Mouse (Mus musculus) thymus, postnatal 25 days (tissue): ENCODE results near the gene Rnf123.
A peak's percentile ranks its signal among the peaks of the same experiment; 100 is the strongest.

Source experiments
- DNase-seq: peaks from one replicate; pipeline ENCODE4 v3.0.0; 2022

Gene Rnf123

GRCm38 (mm10) chr9:108058291-108058690 is 24.9 kb downstream of the Rnf123 start:
- no peak for DNase-seq

DNA sequence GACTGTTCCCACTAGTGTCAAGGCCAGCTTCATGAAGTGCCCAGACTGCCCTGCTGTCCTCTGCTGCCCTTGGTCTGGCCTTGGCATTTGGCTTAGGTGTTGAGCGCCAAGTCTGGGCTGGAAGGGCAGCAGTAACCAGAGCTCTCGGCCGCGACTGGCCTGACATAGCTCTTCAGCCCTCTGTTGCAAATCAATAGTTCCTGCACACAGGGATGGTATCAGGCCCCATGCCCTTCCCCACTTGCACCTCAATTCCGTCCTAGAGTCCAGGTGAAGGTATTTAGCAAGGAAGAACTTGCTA is 25.9 kb downstream of the Rnf123 start:
- DNase-seq: no peak

GRCm38 (mm10) chr9:108056361-108057261 is 26.5 kb downstream of the Rnf123 start:
- no peak for DNase-seq

DNA sequence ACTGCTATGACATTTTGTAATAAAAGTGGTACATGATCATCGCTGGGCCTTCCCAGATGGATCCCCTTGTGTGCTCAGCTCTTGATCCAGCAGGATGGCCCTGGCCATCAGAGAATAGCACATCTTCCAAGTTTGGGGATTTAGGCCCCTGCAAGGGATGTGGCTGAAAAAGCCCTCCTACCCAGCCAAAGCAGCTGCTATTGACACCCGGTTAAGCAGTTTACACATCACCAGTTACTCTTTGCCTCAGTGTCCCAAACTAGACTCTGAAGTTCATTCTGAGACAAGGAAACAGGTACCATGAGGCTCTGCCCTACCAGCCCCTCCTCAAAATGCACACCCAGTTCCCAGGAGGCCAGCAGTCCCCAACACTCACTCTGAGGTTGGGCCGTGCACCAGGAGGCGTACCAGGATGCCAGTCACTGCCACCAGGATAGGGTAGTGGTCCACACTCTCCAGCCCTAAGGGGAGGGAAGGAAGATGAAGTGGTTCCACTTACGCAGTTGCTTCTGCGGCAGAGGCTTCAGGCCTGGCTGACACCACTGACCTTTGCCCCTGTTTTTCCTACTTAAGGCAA is 27.4 kb downstream of the Rnf123 start:
- DNase-seq: no peak

GRCm38 (mm10) chr9:108055061-108055460 is 28.1 kb downstream of the Rnf123 start:
- no peak for DNase-seq

DNA sequence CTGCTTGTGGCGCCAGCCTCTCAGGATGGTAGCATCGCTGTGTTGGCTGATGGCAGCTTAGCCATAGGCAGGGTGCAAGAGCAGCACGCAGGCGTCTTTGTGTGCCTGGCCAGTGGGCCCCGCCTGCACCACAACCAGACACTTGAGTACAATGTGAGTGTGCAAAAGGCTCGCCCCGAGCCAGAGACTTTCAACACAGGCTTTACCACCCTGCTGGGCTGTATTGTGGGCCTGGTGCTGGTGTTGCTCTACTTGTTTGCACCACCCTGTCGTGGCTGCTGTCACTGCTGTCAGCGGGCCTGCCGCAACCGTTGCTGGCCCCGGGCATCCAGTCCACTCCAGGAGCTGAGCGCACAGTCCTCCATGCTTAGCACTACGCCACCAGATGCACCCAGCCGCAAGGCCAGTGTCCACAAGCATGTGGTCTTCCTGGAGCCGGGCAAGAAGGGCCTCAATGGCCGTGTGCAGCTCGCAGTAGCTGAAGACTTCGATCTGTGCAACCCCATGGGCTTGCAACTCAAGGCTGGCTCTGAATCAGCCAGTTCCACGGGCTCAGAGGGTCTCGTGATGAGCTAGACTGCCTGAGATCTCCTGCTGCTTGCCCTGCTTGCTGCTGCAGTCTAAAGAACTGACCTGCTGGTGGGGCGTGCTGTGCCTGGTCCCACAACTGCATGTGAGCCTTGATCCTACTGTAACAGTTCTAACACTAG is 28.7 kb downstream of the Rnf123 start:
- no peak for DNase-seq

DNA sequence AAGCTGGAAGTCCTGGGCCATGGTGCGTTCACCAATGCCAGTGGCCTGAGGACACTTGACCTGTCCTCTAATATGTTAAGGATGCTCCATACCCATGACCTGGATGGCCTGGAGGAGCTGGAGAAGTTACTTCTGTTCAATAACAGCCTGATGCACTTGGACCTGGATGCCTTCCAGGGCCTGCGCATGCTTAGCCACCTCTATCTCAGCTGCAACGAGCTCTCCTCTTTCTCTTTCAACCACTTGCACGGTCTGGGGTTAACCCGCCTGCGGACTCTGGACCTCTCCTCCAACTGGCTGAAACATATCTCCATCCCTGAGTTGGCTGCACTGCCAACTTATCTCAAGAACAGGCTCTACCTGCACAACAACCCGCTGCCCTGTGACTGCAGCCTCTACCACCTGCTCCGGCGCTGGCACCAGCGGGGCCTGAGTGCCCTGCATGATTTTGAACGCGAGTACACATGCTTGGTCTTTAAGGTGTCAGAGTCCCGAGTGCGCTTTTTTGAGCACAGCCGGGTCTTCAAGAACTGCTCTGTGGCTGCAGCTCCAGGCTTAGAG is 29.4 kb downstream of the Rnf123 start:
- DNase-seq: no peak

DNA sequence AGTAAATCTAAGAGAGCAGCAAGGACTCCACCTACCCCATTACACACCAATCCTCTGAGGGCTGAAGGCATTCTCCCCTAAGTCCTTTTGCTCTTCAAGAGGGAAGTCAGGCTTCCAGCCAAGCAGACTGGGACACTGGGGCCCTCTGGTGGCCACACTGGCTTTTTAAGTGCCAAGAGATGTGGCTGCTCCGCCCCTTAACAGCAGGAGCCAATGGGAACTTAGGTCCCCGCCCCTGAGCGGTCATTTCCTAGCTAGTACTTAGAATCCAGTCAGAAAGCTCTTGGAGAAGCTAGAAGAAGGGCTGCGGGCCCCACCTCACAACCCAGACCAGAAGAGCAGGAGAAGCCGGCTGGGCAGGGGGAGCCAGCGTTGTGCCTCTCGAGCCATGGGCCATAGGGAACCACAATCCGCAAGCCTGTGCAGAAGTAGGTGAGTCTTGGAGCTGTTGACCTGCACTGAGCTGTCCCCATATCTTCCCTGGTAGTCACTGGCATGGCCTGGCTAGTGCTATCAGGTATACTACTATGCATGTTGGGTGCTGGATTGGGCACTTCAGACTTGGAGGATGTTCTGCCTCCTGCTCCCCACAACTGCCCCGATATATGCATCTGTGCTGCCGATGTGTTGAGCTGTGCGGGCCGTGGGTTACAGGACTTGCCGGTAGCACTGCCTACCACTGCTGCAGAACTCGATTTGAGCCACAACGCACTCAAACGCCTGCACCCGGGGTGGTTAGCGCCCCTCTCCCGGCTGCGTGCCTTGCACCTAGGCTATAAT is 30.1 kb downstream of the Rnf123 start, which contains the start of gene Amigo3:
Amigo3 (plus strand) TSS at position 275 of the 780 bp plus-strand sequence.
- DNase-seq: peak; percentile 96

DNA sequence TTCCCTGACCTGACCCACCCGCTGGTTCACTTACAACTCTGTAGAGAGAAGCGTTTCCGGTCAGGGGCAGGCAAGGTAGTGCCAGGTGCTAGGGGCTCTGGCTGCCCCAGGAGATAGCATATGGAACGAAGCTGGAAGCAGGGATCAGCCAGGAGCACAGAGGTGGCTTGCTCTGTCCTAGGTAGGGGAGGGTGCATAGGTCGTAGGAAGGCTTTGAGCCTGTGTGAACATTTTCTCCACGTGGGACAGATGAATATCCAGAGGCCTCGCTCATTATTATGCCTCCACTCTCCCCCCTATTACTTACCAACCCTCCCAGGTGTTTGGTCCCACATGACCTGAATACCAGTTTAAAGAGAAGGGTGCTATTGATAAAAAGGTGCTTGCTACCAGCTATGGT is 30.7 kb downstream of the Rnf123 start:
- DNase-seq: no peak

DNA sequence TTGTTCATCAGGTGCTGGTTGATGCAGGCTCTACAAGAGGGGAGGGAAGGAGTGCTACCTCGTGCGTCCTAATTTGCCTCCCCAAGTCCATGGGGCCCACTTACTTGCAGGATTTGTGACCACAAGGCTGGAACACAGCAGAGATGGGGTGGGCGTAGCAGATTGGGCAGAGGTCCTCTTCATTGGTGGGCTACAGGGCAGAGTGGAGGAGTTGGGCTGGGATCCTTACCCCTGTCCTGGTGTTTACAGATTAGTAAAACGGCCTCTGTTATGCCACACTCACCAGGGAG is 31.3 kb downstream of the Rnf123 start:
- no peak for DNase-seq

DNA sequence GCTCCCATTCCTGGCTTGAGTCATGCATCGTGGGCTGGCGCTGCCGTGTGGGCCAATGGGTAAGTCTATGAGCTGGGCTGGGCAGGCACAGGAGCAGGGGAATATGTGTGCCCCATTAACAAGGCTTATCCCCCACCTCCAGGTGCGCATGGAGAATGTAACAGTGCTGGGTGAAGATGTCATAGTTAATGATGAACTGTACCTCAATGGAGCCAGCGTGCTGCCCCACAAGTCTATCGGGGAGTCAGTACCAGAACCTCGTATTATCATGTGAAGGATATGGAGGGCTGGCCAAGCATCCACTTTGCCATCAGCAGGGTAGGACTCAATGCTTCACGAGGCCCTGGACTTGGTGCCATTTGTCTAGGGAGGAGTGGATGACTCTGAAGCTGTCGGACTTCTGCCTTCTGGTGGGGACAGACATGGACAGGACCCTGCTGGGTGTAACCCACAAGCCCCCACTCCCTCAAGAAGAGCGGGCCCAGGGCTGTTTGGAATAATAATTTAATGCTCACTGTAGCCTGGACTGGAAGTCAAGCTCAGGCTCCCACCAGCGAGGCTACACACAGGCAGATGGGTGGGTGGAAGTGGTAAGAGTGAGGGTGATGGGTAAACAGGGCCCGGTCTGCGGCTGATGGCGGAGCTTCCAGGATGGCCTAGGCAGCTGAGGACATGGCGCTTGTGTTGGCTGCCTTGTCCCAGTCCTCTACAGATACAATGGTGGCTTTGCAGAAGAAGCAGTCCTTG is 31.8 kb downstream of the Rnf123 start:
- no peak for DNase-seq

DNA sequence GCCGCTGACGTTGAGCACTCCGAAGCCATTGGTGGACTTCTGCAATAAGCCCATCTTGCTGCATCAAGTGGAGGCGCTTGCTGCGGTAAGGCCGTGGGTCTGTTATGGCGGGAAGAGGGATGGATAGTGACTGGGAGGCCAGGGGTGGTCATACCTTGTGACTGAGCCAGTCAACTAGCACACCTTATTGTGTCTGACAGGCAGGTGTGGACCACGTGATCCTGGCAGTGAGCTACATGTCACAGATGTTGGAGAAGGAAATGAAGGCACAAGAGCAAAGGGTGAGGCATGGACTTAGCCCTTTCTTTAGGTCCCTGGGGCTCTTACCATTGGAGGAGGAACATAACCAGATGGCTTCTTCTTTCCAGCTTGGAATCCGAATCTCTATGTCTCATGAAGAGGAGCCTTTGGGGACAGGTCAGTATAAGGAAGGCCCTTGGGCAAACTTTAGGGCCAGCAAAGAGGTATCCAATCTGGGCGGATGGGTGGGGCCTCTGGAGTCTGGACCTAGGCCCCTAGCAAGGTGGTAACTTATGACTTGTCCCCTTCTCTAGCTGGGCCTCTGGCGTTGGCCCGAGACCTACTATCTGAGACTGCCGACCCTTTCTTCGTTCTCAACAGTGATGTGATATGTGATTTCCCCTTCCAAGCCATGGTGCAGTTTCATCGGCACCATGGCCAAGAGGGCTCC is 33.4 kb downstream of the Rnf123 start:
- DNase-seq: no peak

GRCm38 (mm10) chr9:108049016-108049455 is 34.1 kb downstream of the Rnf123 start, which contains the start of gene Gmppb:
Gene Gmppb, plus strand, starts transcription at chr9:108049242.
- DNase-seq: peak; percentile 91

DNA sequence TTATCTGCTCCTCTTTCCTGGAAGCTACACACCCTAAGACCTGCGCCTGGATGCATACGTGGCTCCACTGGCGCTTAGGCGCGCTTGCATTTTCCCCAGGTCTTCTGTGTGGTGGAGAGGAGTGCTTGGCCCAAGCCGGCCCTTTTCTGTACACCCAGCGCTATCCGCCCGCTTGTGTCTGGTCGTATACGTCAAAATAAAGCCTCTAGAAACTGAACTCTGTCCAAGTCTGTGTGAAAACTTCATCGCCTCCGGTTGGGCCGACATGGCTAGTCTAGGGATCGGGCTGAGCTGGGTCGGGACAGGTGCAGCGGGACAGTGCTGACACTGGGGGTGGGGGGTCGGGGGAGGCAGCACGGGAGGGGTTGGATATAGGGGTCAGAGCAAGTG is 34.6 kb downstream of the Rnf123 start:
- DNase-seq: no peak

DNA sequence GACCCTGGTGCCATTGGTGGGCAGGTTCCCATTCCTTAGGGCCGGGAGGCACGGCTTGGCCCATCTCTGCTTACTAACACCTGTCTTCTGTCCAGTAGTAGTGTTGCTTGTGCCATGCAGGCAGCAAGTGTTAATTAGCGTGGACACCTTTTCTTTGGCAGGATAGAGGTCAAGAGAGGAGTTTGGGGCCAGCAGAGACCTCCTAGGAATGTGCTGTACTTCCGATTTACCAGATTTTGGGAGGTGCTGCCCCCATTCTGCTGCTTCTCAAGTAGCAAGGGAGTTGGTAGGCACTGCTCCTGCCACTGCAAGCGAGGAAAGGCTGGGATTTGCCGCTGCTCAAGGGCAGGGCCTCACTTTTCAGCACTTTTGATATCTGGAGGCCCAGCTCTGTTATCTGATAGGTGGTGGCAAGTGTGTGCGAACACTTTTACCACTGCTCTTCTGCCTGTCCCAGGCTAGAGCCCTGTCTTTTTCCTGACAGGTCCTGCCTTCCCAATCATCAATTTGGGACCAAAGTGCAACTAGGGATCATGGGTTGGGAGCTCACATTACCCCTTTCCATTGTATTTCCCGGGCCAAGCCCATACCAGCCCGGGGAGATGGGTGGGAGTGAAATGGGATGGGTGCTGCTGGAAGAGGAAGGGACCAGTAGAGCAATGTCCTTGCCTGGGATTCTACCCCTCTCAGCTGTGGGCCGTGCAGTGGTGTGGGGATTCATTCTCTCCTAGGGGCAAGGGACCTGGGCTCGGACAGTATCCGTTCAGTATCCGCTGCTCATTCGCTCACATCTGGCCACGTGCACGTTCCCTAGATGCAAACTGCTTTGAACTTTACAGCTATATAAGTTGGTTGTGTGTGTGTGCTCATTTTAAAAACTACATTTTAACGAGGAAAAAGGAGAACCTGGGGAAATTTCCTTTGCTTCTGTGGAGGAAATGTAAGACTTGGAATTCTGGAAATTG is 35.3 kb downstream of the Rnf123 start:
- no peak for DNase-seq

- no peak for DNase-seq
Observed at GRCm38 (mm10) chr9:108046582-108046981, 36.6 kb downstream of the Rnf123 start.

- no peak for DNase-seq
Observed at GRCm38 (mm10) chr9:108044751-108045492, 38.2 kb downstream of the Rnf123 start.

DNA sequence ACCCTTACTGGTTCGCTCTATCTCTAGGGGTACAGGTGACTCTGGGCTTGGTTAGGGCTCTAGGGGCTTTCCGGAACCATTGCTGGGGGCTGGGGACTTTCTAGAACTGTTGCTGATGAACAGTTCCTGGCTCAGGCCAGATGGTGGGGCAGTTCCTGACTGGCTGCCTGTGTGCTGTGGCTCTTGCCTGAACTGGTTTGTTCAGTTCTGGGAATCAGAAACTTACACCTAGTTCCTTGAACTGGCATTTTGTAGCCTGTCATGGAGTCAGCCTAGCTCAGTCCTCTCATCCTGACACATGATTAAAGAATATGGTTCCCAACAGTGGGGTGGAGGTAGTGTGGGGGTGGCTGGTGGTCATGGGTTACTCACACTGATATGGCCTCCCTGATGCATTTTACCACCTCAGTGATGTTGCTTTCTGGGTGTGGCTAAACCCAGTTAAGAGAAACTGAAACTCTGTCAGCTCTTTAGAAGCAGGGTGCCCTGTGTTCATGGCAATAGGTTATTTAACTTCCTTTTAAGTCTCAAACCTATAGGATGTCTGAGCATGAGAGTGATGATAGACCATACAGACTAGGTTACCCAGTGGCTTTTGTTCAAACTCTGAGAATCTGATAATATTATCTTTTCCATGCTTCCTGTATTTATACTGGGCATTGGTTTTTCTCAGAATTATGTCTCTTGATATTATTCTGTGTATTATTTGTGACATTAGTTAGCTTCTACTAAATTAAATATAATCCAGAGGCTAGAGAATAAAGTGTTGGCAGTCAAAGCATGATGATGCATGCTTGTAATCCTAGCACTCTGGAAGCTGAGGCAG is 47.6 kb downstream of the Rnf123 start:
- DNase-seq: no peak

DNA sequence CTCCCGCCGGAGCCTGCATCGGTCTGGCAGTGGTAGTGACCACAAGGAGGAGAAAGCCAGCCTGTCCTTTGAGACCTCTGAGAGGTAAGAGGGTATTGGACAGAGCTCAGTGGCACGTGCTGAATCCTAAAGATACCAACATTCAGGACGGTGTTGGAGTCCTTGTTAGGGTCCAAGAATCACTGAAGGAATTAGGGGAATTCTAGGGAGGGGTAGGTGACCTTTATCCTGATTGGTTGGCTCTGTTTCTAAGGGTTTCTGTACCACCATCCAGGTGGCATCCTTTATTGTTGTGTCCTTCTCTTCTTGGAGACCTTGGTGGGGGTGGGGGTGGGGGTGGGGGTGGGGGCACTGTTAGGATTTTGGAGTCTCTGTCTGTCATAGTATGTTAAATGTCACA is 51.0 kb downstream of the Rnf123 start:
- no peak for DNase-seq
